Mouse (Mus musculus): Measurements from ENCODE around the gene Scn8a. TPM values are rescaled to one million over a fixed set of nuclear protein-coding genes. Genes with fewer than 3 reads are reported as not detected.

The Scn8a gene
- polyA plus RNA-seq, 1 experiment from 2014 or later: 4.9 TPM

GRCm38 (mm10) chr15:101066920-101067696, 197.4 kb downstream of the Scn8a start:
- DNase-seq (ENCODE audit: low spot score) (no peak), ATAC-seq (ENCODE audit: low read depth) (no peak)
- H3K27ac ChIP-seq (replicated peaks; ENCODE audit: low read depth, low read length): peak overlapping the region; percentile 10; the same call in 1 of the 2 replicates
- H3K4me2 ChIP-seq (ENCODE audit: low read depth, low read length): no peak overlapping the region
- peaks cover 30% of the 10 kb centered on the region for H3K4me1 ChIP-seq (ENCODE audit: control insufficient read depth, insufficient read depth, low read length)
- peak overlapping the region; percentile 42 for H3K9ac ChIP-seq (ENCODE audit: low read depth, low read length)
- no peaks in the 10 kb centered on the region for H3K27me3 ChIP-seq (replicated peaks; ENCODE audit: control insufficient read depth, insufficient read depth, low read length)
- H3K9me3 ChIP-seq (ENCODE audit: control insufficient read depth, low read length): no peaks in the 10 kb centered on the region
- 17% methylated on average over 2 of the region's 9 CpGs for WGBS
- H3K36me3 ChIP-seq (ENCODE audit: control insufficient read depth, insufficient read depth, low read length): no peaks in the 10 kb centered on the region
- H3K4me3 ChIP-seq (ENCODE audit: low read depth, low read length): no peak overlapping the region

GRCm38 (mm10) chr15:101068029-101068428, 198.4 kb downstream of the Scn8a start:
- Histone ChIP-seq H3K4me1 (ENCODE audit: control insufficient read depth, insufficient read depth, low read length) (peaks cover 30% of the 10 kb centered on the region), H3K9me3 (ENCODE audit: control insufficient read depth, low read length) (no peaks in the 10 kb centered on the region), H3K27me3 (replicated peaks; ENCODE audit: control insufficient read depth, insufficient read depth, low read length) (no peaks in the 10 kb centered on the region), H3K36me3 (ENCODE audit: control insufficient read depth, insufficient read depth, low read length) (no peaks in the 10 kb centered on the region), H3K27ac (replicated peaks; ENCODE audit: low read depth, low read length) (no peak overlapping the region), H3K9ac (ENCODE audit: low read depth, low read length) (no peak overlapping the region), H3K4me3 (ENCODE audit: low read depth, low read length) (no peak overlapping the region), H3K4me2 (ENCODE audit: low read depth, low read length) (no peak overlapping the region)
- WGBS: 40% methylated on average over 3 of the region's 3 CpGs
- DNase-seq (ENCODE audit: low spot score): no peak
- no peak for ATAC-seq (ENCODE audit: low read depth)

- Histone ChIP-seq H3K4me2 (ENCODE audit: low read depth, low read length) (no peak overlapping the region), H3K9me3 (ENCODE audit: control insufficient read depth, low read length) (no peaks in the 10 kb centered on the region), H3K4me3 (ENCODE audit: low read depth, low read length) (no peak overlapping the region), H3K4me1 (ENCODE audit: control insufficient read depth, insufficient read depth, low read length) (peaks cover 30% of the 10 kb centered on the region), H3K27ac (replicated peaks; ENCODE audit: low read depth, low read length) (no peak overlapping the region), H3K36me3 (ENCODE audit: control insufficient read depth, insufficient read depth, low read length) (no peaks in the 10 kb centered on the region), H3K9ac (ENCODE audit: low read depth, low read length) (no peak overlapping the region), H3K27me3 (replicated peaks; ENCODE audit: control insufficient read depth, insufficient read depth, low read length) (no peaks in the 10 kb centered on the region)
- ATAC-seq (ENCODE audit: low read depth): no peak
- DNase-seq (ENCODE audit: low spot score): no peak
- 57% methylated on average over 4 of the region's 4 CpGs for WGBS
These were observed 199.0 kb downstream of the Scn8a start for GRCm38 (mm10) chr15:101068671-101069070.

- Histone ChIP-seq H3K4me1 (ENCODE audit: control insufficient read depth, insufficient read depth, low read length) (peaks cover 30% of the 10 kb centered on the region), H3K27me3 (replicated peaks; ENCODE audit: control insufficient read depth, insufficient read depth, low read length) (no peaks in the 10 kb centered on the region), H3K36me3 (ENCODE audit: control insufficient read depth, insufficient read depth, low read length) (no peaks in the 10 kb centered on the region), H3K4me2 (ENCODE audit: low read depth, low read length) (0 out of 2 replicates have a peak overlapping the region, but pooled peaks have one; percentile 0), H3K27ac (replicated peaks; ENCODE audit: low read depth, low read length) (peak overlapping the region; percentile 79), H3K4me3 (ENCODE audit: low read depth, low read length) (no peak overlapping the region), H3K9ac (ENCODE audit: low read depth, low read length) (peak overlapping the region; percentile 40; the same call in 1 of the 2 replicates), H3K9me3 (ENCODE audit: control insufficient read depth, low read length) (no peaks in the 10 kb centered on the region)
- DNase-seq (ENCODE audit: low spot score) (no peak), ATAC-seq (ENCODE audit: low read depth) (no peak)
- 40% methylated on average over 9 of the region's 9 CpGs for WGBS
These were observed 200.1 kb downstream of the Scn8a start for GRCm38 (mm10) chr15:101069641-101070190.

- H3K27me3 ChIP-seq (replicated peaks; ENCODE audit: control insufficient read depth, insufficient read depth, low read length): no peaks in the 10 kb centered on the region
- H3K36me3 ChIP-seq (ENCODE audit: control insufficient read depth, insufficient read depth, low read length): no peaks in the 10 kb centered on the region
- H3K9ac ChIP-seq (ENCODE audit: low read depth, low read length): peak overlapping the region; percentile 40; the same call in 1 of the 2 replicates
- WGBS: 34% methylated on average over 5 of the region's 5 CpGs
- ATAC-seq (ENCODE audit: low read depth) (peak; percentile 44), DNase-seq (ENCODE audit: low spot score) (peak; percentile 75)
- H3K4me3 ChIP-seq (ENCODE audit: low read depth, low read length): no peak overlapping the region
- H3K4me1 ChIP-seq (ENCODE audit: control insufficient read depth, insufficient read depth, low read length): peaks cover 34% of the 10 kb centered on the region
- H3K9me3 ChIP-seq (ENCODE audit: control insufficient read depth, low read length): no peaks in the 10 kb centered on the region
- H3K27ac ChIP-seq (replicated peaks; ENCODE audit: low read depth, low read length): peak overlapping the region; percentile 79
- H3K4me2 ChIP-seq (ENCODE audit: low read depth, low read length): peak overlapping the region; percentile 0; the same call in 1 of the 2 replicates
These were observed 201.1 kb downstream of the Scn8a start for GRCm38 (mm10) chr15:101070762-101071161.

- Histone ChIP-seq H3K4me2 (ENCODE audit: low read depth, low read length) (no peak overlapping the region), H3K4me1 (ENCODE audit: control insufficient read depth, insufficient read depth, low read length) (peaks cover 39% of the 10 kb centered on the region), H3K4me3 (ENCODE audit: low read depth, low read length) (no peak overlapping the region), H3K36me3 (ENCODE audit: control insufficient read depth, insufficient read depth, low read length) (no peaks in the 10 kb centered on the region), H3K9me3 (ENCODE audit: control insufficient read depth, low read length) (no peaks in the 10 kb centered on the region), H3K9ac (ENCODE audit: low read depth, low read length) (no peak overlapping the region), H3K27me3 (replicated peaks; ENCODE audit: control insufficient read depth, insufficient read depth, low read length) (no peaks in the 10 kb centered on the region), H3K27ac (replicated peaks; ENCODE audit: low read depth, low read length) (no peak overlapping the region)
- WGBS: 40% methylated on average over 2 of the region's 2 CpGs
- DNase-seq (ENCODE audit: low spot score) (no peak), ATAC-seq (ENCODE audit: low read depth) (no peak)
These were observed 203.1 kb downstream of the Scn8a start for GRCm38 (mm10) chr15:101072736-101073135.

- H3K36me3 ChIP-seq (ENCODE audit: control insufficient read depth, insufficient read depth, low read length): no peaks in the 10 kb centered on the region
- no peaks in the 10 kb centered on the region for H3K9me3 ChIP-seq (ENCODE audit: control insufficient read depth, low read length)
- no peaks in the 10 kb centered on the region for H3K27me3 ChIP-seq (replicated peaks; ENCODE audit: control insufficient read depth, insufficient read depth, low read length)
- 83% methylated on average over 5 of the region's 5 CpGs for WGBS
- ATAC-seq (ENCODE audit: low read depth) (no peak), DNase-seq (ENCODE audit: low spot score) (no peak)
- no peak overlapping the region for H3K4me3 ChIP-seq (ENCODE audit: low read depth, low read length)
- H3K4me1 ChIP-seq (ENCODE audit: control insufficient read depth, insufficient read depth, low read length): peaks cover 42% of the 10 kb centered on the region
- no peak overlapping the region for H3K27ac ChIP-seq (replicated peaks; ENCODE audit: low read depth, low read length)
- H3K4me2 ChIP-seq (ENCODE audit: low read depth, low read length): no peak overlapping the region
- H3K9ac ChIP-seq (ENCODE audit: low read depth, low read length): no peak overlapping the region
These were observed 204.4 kb downstream of the Scn8a start for GRCm38 (mm10) chr15:101074067-101074466.

- WGBS: 62% methylated on average over 4 of the region's 4 CpGs
- Histone ChIP-seq H3K27ac (replicated peaks; ENCODE audit: low read depth, low read length) (no peak overlapping the region), H3K36me3 (ENCODE audit: control insufficient read depth, insufficient read depth, low read length) (no peaks in the 10 kb centered on the region), H3K4me3 (ENCODE audit: low read depth, low read length) (no peak overlapping the region), H3K4me2 (ENCODE audit: low read depth, low read length) (no peak overlapping the region), H3K9ac (ENCODE audit: low read depth, low read length) (no peak overlapping the region), H3K27me3 (replicated peaks; ENCODE audit: control insufficient read depth, insufficient read depth, low read length) (no peaks in the 10 kb centered on the region), H3K4me1 (ENCODE audit: control insufficient read depth, insufficient read depth, low read length) (peaks cover 37% of the 10 kb centered on the region), H3K9me3 (ENCODE audit: control insufficient read depth, low read length) (no peaks in the 10 kb centered on the region)
- DNase-seq (ENCODE audit: low spot score) (no peak), ATAC-seq (ENCODE audit: low read depth) (no peak)
These were observed 205.5 kb downstream of the Scn8a start for GRCm38 (mm10) chr15:101075150-101075549.
